In genomic region chr11:120629911-120630310, GRCm38 (mm10) we compare ENCODE assay signal across 8 mouse cellular contexts. TPM values are rescaled to one million over a fixed set of nuclear protein-coding genes. Genes with fewer than 3 reads are reported as not detected.
DNase-seq lines count a peak whose midpoint lies in the region; ATAC-seq and TF ChIP-seq lines count a peak whose summit lies in the region.

No protein-coding gene starts in this region.

- 34% methylated on average over 7 of the region's 7 CpGs for WGBS in intestine, embryonic 15.5 days
- 9% methylated on average over 7 of the region's 7 CpGs for WGBS in liver, postnatal 0 days (ENCODE audit: insufficient replicate concordance)

- TF ChIP-seq CTCF in liver, postnatal 0 days (IDR thresholded peaks at IDR 0.05; ENCODE audit: low read depth), result no peak

- peaks cover 48% of the 10 kb centered on the region for H3K4me1 ChIP-seq in intestine, embryonic 15.5 days (replicated peaks)
- peaks cover 77% of the 10 kb centered on the region for H3K4me1 ChIP-seq in liver, postnatal 0 days (ENCODE audit: insufficient read depth)

- H3K9me3 ChIP-seq in intestine, embryonic 15.5 days, result no peaks in the 10 kb centered on the region
- H3K9me3 ChIP-seq in liver, postnatal 0 days (ENCODE audit: low read length), result no peaks in the 10 kb centered on the region

- peak overlapping the region; percentile 17; the same call in 1 of the 2 replicates for H3K4me3 ChIP-seq in intestine, embryonic 15.5 days (replicated peaks)
- peak overlapping the region; percentile 96 for H3K4me3 ChIP-seq in liver, postnatal 0 days (ENCODE audit: low read depth, low read length)

- DNase-seq in adrenal gland, adult (ENCODE audit: inconsistent age in 2 of 2, low spot score in 1 of 2), result peak; percentile 78 to 82
- no peak for DNase-seq in adrenal gland, postnatal 4 days (ENCODE audit: low spot score in 2 of 2)
- peak; percentile 76 for DNase-seq in adrenal gland, adult 2 months
- DNase-seq in gastrocnemius, postnatal 14 days, result peak; percentile 61
- DNase-seq in liver, postnatal 0 days, result peak; percentile 85
- DNase-seq in spleen, postnatal 36 days (ENCODE audit: low spot score in 2 of 2), result peak; percentile 59 to 66
- no peak for DNase-seq in urinary bladder, adult 2 months (ENCODE audit: low spot score)

- H3K9ac ChIP-seq in intestine, embryonic 15.5 days, result peak overlapping the region; percentile 29
- H3K9ac ChIP-seq in liver, postnatal 0 days (replicated peaks), result peak overlapping the region; percentile 98

- H3K27ac ChIP-seq in intestine, embryonic 15.5 days, result peak overlapping the region; percentile 79
- H3K27ac ChIP-seq in liver, postnatal 0 days (ENCODE audit: low read depth), result peak overlapping the region; percentile 99

- no peak for TF ChIP-seq EP300 in liver, postnatal 0 days (IDR thresholded peaks at IDR 0.05; ENCODE audit: low read depth)

- 0 out of 2 replicates have a peak, but pooled peaks have one; percentile 9 for ATAC-seq in intestine, embryonic 15.5 days
- ATAC-seq in liver, postnatal 0 days, result peak; percentile 28

- H3K36me3 ChIP-seq in intestine, embryonic 15.5 days, result peaks cover 13% of the 10 kb centered on the region
- H3K36me3 ChIP-seq in liver, postnatal 0 days (replicated peaks; ENCODE audit: insufficient read depth, low read length), result peaks cover 12% of the 10 kb centered on the region

- H3K4me2 ChIP-seq in intestine, embryonic 15.5 days (replicated peaks), result peak overlapping the region; percentile 85
- H3K4me2 ChIP-seq in liver, postnatal 0 days (ENCODE audit: low read depth, low read length), result peak overlapping the region; percentile 84

- no peaks in the 10 kb centered on the region for H3K27me3 ChIP-seq in intestine, embryonic 15.5 days (replicated peaks)
- H3K27me3 ChIP-seq in liver, postnatal 0 days (ENCODE audit: insufficient read depth, low read length), result no peaks in the 10 kb centered on the region

- intact Hi-C loops in gastrocnemius, postnatal 14 days (cut with DNase I; ENCODE audit: low total_unique reads), result no loop called here

RNA-seq across cellular contexts. Expression of gene Mafg, which starts 3.5 kb away (rescaled TPM):
- total RNA-seq in adrenal gland, postnatal 4 days (2021), result 10 to 100 TPM; 51.4 to 56.0 TPM
- 10 to 100 TPM; 48.1 to 60.7 TPM for total RNA-seq in adrenal gland, adult 2 months (2021)
- 54.3 and 66.9 TPM in 2 replicates for polyA plus RNA-seq in adrenal gland, adult 2 months (2012; rRNA removed)
- 10 to 100 TPM; 29.9 to 33.1 TPM for total RNA-seq in gastrocnemius, postnatal 14 days (2021)
- 26.9 and 28.5 TPM in 2 replicates for polyA plus RNA-seq in intestine, embryonic 15.5 days (2015; fragmentation: Nextera tagmentation; extraction: Ambion mirVana)
- polyA plus RNA-seq in liver, postnatal 0 days (2015; fragmentation: Nextera tagmentation; extraction: Ambion mirVana), result 30.8 and 35.8 TPM in 2 replicates
- 50.1 and 62.5 TPM in 2 replicates for polyA plus RNA-seq in urinary bladder, adult 2 months (2012; rRNA removed)

RNA-seq across cellular contexts. Expression of gene Sirt7, which starts 4.9 kb away (rescaled TPM):
- 10 to 100 TPM; 49.0 to 58.1 TPM for total RNA-seq in adrenal gland, postnatal 4 days (2021)
- 10 to 100 TPM; 54.2 to 69.5 TPM for total RNA-seq in adrenal gland, adult 2 months (2021)
- 109 and 128 TPM in 2 replicates for polyA plus RNA-seq in adrenal gland, adult 2 months (2012; rRNA removed)
- total RNA-seq in gastrocnemius, postnatal 14 days (2021), result 1 to 10 TPM; 5.2 to 5.4 TPM
- polyA plus RNA-seq in intestine, embryonic 15.5 days (2015; fragmentation: Nextera tagmentation; extraction: Ambion mirVana), result 40.1 and 42.2 TPM in 2 replicates
- polyA plus RNA-seq in liver, postnatal 0 days (2015; fragmentation: Nextera tagmentation; extraction: Ambion mirVana), result 34.3 TPM in 2 replicates
- polyA plus RNA-seq in urinary bladder, adult 2 months (2012; rRNA removed), result 78.6 and 107 TPM in 2 replicates

RNA-seq across cellular contexts. Expression of gene Pcyt2, which starts 12.2 kb away (rescaled TPM):
- total RNA-seq in adrenal gland, postnatal 4 days (2021), result 100 to 1,000 TPM; 135 to 144 TPM
- 100 to 1,000 TPM; 201 to 344 TPM for total RNA-seq in adrenal gland, adult 2 months (2021)
- polyA plus RNA-seq in adrenal gland, adult 2 months (2012; rRNA removed), result 460 and 610 TPM in 2 replicates
- 10 to 100 TPM; 25.7 to 25.8 TPM for total RNA-seq in gastrocnemius, postnatal 14 days (2021)
- 250 and 306 TPM in 2 replicates for polyA plus RNA-seq in intestine, embryonic 15.5 days (2015; fragmentation: Nextera tagmentation; extraction: Ambion mirVana)
- polyA plus RNA-seq in liver, postnatal 0 days (2015; fragmentation: Nextera tagmentation; extraction: Ambion mirVana), result 217 and 222 TPM in 2 replicates
- polyA plus RNA-seq in urinary bladder, adult 2 months (2012; rRNA removed), result 87.2 and 120 TPM in 2 replicates

RNA-seq across cellular contexts. Expression of gene Pycr1, which starts 13.7 kb away (rescaled TPM):
- total RNA-seq in adrenal gland, postnatal 4 days (2021), result 1 to 10 TPM; 5.4 to 8.6 TPM
- total RNA-seq in adrenal gland, adult 2 months (2021), result 1 to 10 TPM; 1.0 to 1.9 TPM
- 3.5 and 3.6 TPM in 2 replicates for polyA plus RNA-seq in adrenal gland, adult 2 months (2012; rRNA removed)
- 10 to 100 TPM; 10.3 to 13.3 TPM for total RNA-seq in gastrocnemius, postnatal 14 days (2021)
- 26.4 TPM in 2 replicates for polyA plus RNA-seq in intestine, embryonic 15.5 days (2015; fragmentation: Nextera tagmentation; extraction: Ambion mirVana)
- 1.5 and 1.7 TPM in 2 replicates for polyA plus RNA-seq in liver, postnatal 0 days (2015; fragmentation: Nextera tagmentation; extraction: Ambion mirVana)
- polyA plus RNA-seq in urinary bladder, adult 2 months (2012; rRNA removed), result 15.5 and 18.5 TPM in 2 replicates

RNA-seq across cellular contexts. Expression of gene Myadml2, which starts 18.0 kb away (rescaled TPM):
- total RNA-seq in adrenal gland, postnatal 4 days (2021), result 1 to 10 TPM; 1.4 to 3.8 TPM
- 1 to 10 TPM in 1 of 2 experiments, not detected in 1; 1.0 TPM for total RNA-seq in adrenal gland, adult 2 months (2021)
- polyA plus RNA-seq in adrenal gland, adult 2 months (2012; rRNA removed), result 0.11 and 0.59 TPM in 2 replicates
- total RNA-seq in gastrocnemius, postnatal 14 days (2021), result 100 to 1,000 TPM; 111 to 136 TPM
- not detected in 2 replicates for polyA plus RNA-seq in intestine, embryonic 15.5 days (2015; fragmentation: Nextera tagmentation; extraction: Ambion mirVana)
- 0.26 and 0.50 TPM in 2 replicates for polyA plus RNA-seq in liver, postnatal 0 days (2015; fragmentation: Nextera tagmentation; extraction: Ambion mirVana)
- polyA plus RNA-seq in urinary bladder, adult 2 months (2012; rRNA removed), result 0.07 and 0.21 TPM in 2 replicates

Comparison
In these comparisons a context has a peak if more than half of its experiments do, and no peak if none do; other contexts are left out.
1. DNase-seq: peak in adrenal gland, adult (2 of 2), adrenal gland, adult 2 months (single experiment), gastrocnemius, postnatal 14 days (single experiment), liver, postnatal 0 days (single experiment) and spleen, postnatal 36 days (2 of 2); none in adrenal gland, postnatal 4 days (0 of 2) and urinary bladder, adult 2 months (single experiment).